Mouse (Mus musculus): ENCODE measurements around the gene Smoc1. TPM values are rescaled to one million over a fixed set of nuclear protein-coding genes. Genes with fewer than 3 reads are reported as not detected.

Smoc1 gene
- total RNA-seq (2018; cell fraction: chromatin; rRNA removed), result 1 to 10 TPM in 1 of 26 experiments, under 1 TPM in 13, not detected in 12; 0.12 to 1.0 (median 0.29) TPM
- total RNA-seq (2018; cell fraction: cytosol; rRNA removed), result under 1 TPM; 0.03 to 0.22 (median 0.10) TPM
- under 1 TPM in 17 of 26 experiments, not detected in 9; 0.20 to 0.48 (median 0.28) TPM for total RNA-seq (2018; cell fraction: nucleus; rRNA removed)
- polyA plus RNA-seq (2018), result 0.09 to 0.14 TPM (median 0.09 TPM) in 3 replicates

- Histone ChIP-seq H3K4me3 (ENCODE audit: inconsistent target) (no peak within 1 kb of the TSS), H3K27ac (no peak within 1 kb of the TSS), H3K79me2 (ENCODE audit: inconsistent target) (no peaks in the 10 kb centered on the region), H3K36me3 (ENCODE audit: inconsistent target) (no peaks in the 10 kb centered on the region)
- 20% methylated on average over 37 of the region's 42 CpGs for WGBS (ENCODE audit: missing documents)
Measured at GRCm38 (mm10) chr12:81026277-81026994, at the start of gene Smoc1. TSS of gene Smoc1 (plus strand) at chr12:81026808.

- H3K79me2 ChIP-seq (ENCODE audit: inconsistent target), result no peaks in the 10 kb centered on the region
- no peak overlapping the region for H3K4me3 ChIP-seq (ENCODE audit: inconsistent target)
- H3K27ac ChIP-seq, result no peak overlapping the region
- 4% methylated on average over 7 of the region's 7 CpGs for WGBS (ENCODE audit: missing documents)
- H3K36me3 ChIP-seq (ENCODE audit: inconsistent target), result no peaks in the 10 kb centered on the region
Measured at GRCm38 (mm10) chr12:80982326-80982725, 44.3 kb upstream of the Smoc1 start.

- no peak overlapping the region for H3K27ac ChIP-seq
Measured at GRCm38 (mm10) chr12:80983695-80984094, 42.9 kb upstream of the Smoc1 start.

GRCm38 (mm10) chr12:80986628-80987027 is 40.0 kb upstream of the Smoc1 start:
- 57% methylated on average over 4 of the region's 4 CpGs for WGBS (ENCODE audit: missing documents)
- H3K79me2 ChIP-seq (ENCODE audit: inconsistent target), result no peaks in the 10 kb centered on the region
- no peaks in the 10 kb centered on the region for H3K36me3 ChIP-seq (ENCODE audit: inconsistent target)
- no peak overlapping the region for H3K4me3 ChIP-seq (ENCODE audit: inconsistent target)
- H3K27ac ChIP-seq, result no peak overlapping the region

More at GRCm38 (mm10) chr12:80983695-80984094, 42.9 kb upstream of the Smoc1 start:
- no peak overlapping the region for H3K4me3 ChIP-seq (ENCODE audit: inconsistent target)
- no peaks in the 10 kb centered on the region for H3K79me2 ChIP-seq (ENCODE audit: inconsistent target)
- H3K36me3 ChIP-seq (ENCODE audit: inconsistent target), result no peaks in the 10 kb centered on the region
- 75% methylated on average over 9 of the region's 9 CpGs for WGBS (ENCODE audit: missing documents)

GRCm38 (mm10) chr12:80988286-80988685 is 38.3 kb upstream of the Smoc1 start:
- no peaks in the 10 kb centered on the region for H3K36me3 ChIP-seq (ENCODE audit: inconsistent target)
- no peaks in the 10 kb centered on the region for H3K79me2 ChIP-seq (ENCODE audit: inconsistent target)
- H3K27ac ChIP-seq, result no peak overlapping the region
- no peak overlapping the region for H3K4me3 ChIP-seq (ENCODE audit: inconsistent target)
- WGBS (ENCODE audit: missing documents), result 96% methylated on average over 3 of the region's 3 CpGs

GRCm38 (mm10) chr12:80990901-80991445 is 35.6 kb upstream of the Smoc1 start:
- H3K4me3 ChIP-seq (ENCODE audit: inconsistent target), result no peak overlapping the region

GRCm38 (mm10) chr12:80991806-80992205 is 34.8 kb upstream of the Smoc1 start:
- H3K27ac ChIP-seq, result no peak overlapping the region
- H3K36me3 ChIP-seq (ENCODE audit: inconsistent target), result no peaks in the 10 kb centered on the region
- no peaks in the 10 kb centered on the region for H3K79me2 ChIP-seq (ENCODE audit: inconsistent target)
- no peak overlapping the region for H3K4me3 ChIP-seq (ENCODE audit: inconsistent target)
- WGBS (ENCODE audit: missing documents), result 19% methylated on average over 10 of the region's 10 CpGs

More at GRCm38 (mm10) chr12:80990901-80991445, 35.6 kb upstream of the Smoc1 start:
- no peak overlapping the region for H3K27ac ChIP-seq
- WGBS (ENCODE audit: missing documents), result 90% methylated on average over 13 of the region's 13 CpGs
- H3K79me2 ChIP-seq (ENCODE audit: inconsistent target), result no peaks in the 10 kb centered on the region
- H3K36me3 ChIP-seq (ENCODE audit: inconsistent target), result no peaks in the 10 kb centered on the region

- H3K79me2 ChIP-seq (ENCODE audit: inconsistent target), result no peaks in the 10 kb centered on the region
- 63% methylated on average over 8 of the region's 8 CpGs for WGBS (ENCODE audit: missing documents)
- no peak overlapping the region for H3K27ac ChIP-seq
- H3K4me3 ChIP-seq (ENCODE audit: inconsistent target), result no peak overlapping the region
- H3K36me3 ChIP-seq (ENCODE audit: inconsistent target), result no peaks in the 10 kb centered on the region
Measured at GRCm38 (mm10) chr12:80992540-80993122, 34.0 kb upstream of the Smoc1 start.

GRCm38 (mm10) chr12:80993773-80994172 is 32.8 kb upstream of the Smoc1 start:
- H3K36me3 ChIP-seq (ENCODE audit: inconsistent target), result no peaks in the 10 kb centered on the region
- H3K27ac ChIP-seq, result no peak overlapping the region
- no peak overlapping the region for H3K4me3 ChIP-seq (ENCODE audit: inconsistent target)
- WGBS (ENCODE audit: missing documents), result 64% methylated on average over 1 of the region's 1 CpGs
- H3K79me2 ChIP-seq (ENCODE audit: inconsistent target), result no peaks in the 10 kb centered on the region

GRCm38 (mm10) chr12:80995326-80995725 is 31.3 kb upstream of the Smoc1 start:
- Histone ChIP-seq H3K27ac (no peak overlapping the region), H3K79me2 (ENCODE audit: inconsistent target) (no peaks in the 10 kb centered on the region), H3K36me3 (ENCODE audit: inconsistent target) (no peaks in the 10 kb centered on the region), H3K4me3 (ENCODE audit: inconsistent target) (no peak overlapping the region)
- 7% methylated on average over 4 of the region's 4 CpGs for WGBS (ENCODE audit: missing documents)

- H3K36me3 ChIP-seq (ENCODE audit: inconsistent target), result no peaks in the 10 kb centered on the region
- no peak overlapping the region for H3K27ac ChIP-seq
- 97% methylated on average over 4 of the region's 4 CpGs for WGBS (ENCODE audit: missing documents)
- H3K4me3 ChIP-seq (ENCODE audit: inconsistent target), result no peak overlapping the region
- no peaks in the 10 kb centered on the region for H3K79me2 ChIP-seq (ENCODE audit: inconsistent target)
Measured at GRCm38 (mm10) chr12:80997652-80998051, 29.0 kb upstream of the Smoc1 start.

- no peak overlapping the region for H3K27ac ChIP-seq
- H3K4me3 ChIP-seq (ENCODE audit: inconsistent target), result no peak overlapping the region
- H3K79me2 ChIP-seq (ENCODE audit: inconsistent target), result no peaks in the 10 kb centered on the region
- no peaks in the 10 kb centered on the region for H3K36me3 ChIP-seq (ENCODE audit: inconsistent target)
- 30% methylated on average over 32 of the region's 33 CpGs for WGBS (ENCODE audit: missing documents)
Measured at GRCm38 (mm10) chr12:80998528-80999221, 27.9 kb upstream of the Smoc1 start.

GRCm38 (mm10) chr12:81000924-81001323 is 25.7 kb upstream of the Smoc1 start:
- Histone ChIP-seq H3K27ac (no peak overlapping the region), H3K79me2 (ENCODE audit: inconsistent target) (no peaks in the 10 kb centered on the region), H3K36me3 (ENCODE audit: inconsistent target) (no peaks in the 10 kb centered on the region), H3K4me3 (ENCODE audit: inconsistent target) (no peak overlapping the region)
- WGBS (ENCODE audit: missing documents), result 63% methylated on average over 4 of the region's 4 CpGs

- no peak overlapping the region for H3K4me3 ChIP-seq (ENCODE audit: inconsistent target)
- 90% methylated on average over 13 of the region's 13 CpGs for WGBS (ENCODE audit: missing documents)
- H3K79me2 ChIP-seq (ENCODE audit: inconsistent target), result no peaks in the 10 kb centered on the region
- H3K27ac ChIP-seq, result no peak overlapping the region
- no peaks in the 10 kb centered on the region for H3K36me3 ChIP-seq (ENCODE audit: inconsistent target)
Measured at GRCm38 (mm10) chr12:81002841-81003635, 23.6 kb upstream of the Smoc1 start.
